Mouse (Mus musculus): ENCODE measurements around the gene Cxcl17. TPM values are rescaled to one million over a fixed set of nuclear protein-coding genes. Genes with fewer than 3 reads are reported as not detected.
A peak's percentile ranks its signal among the peaks of the same experiment; 100 is the strongest.
"Not testable (repeated sequence)": the region's sequence is repeated elsewhere in the genome, so short reads cannot be mapped to it uniquely, and the experiment has no call there.

The Cxcl17 gene
- total RNA-seq, 2 experiments from 2014 or later: not detected

- no peak overlapping the region for H3K27ac ChIP-seq
- TF ChIP-seq CTCF (conservative IDR thresholded peaks at IDR 0.05): peak; percentile 80
- peak in 1 of 2 experiments; percentile 39 for DNase-seq (ENCODE audit: low spot score in 2 of 2)
- H3K4me3 ChIP-seq: no peak overlapping the region
Measured at GRCm38 (mm10) chr7:25417597-25417996, 4.9 kb upstream of the Cxcl17 start.

GRCm38 (mm10) chr7:25411861-25412260 lies 825 bp downstream of the Cxcl17 start:
- H3K4me3 ChIP-seq: no peak overlapping the region
- DNase-seq (ENCODE audit: low spot score in 2 of 2): no peak
- no peak for TF ChIP-seq CTCF (conservative IDR thresholded peaks at IDR 0.05)
- no peak overlapping the region for H3K27ac ChIP-seq

GRCm38 (mm10) chr7:25410969-25411615 lies 1.6 kb downstream of the Cxcl17 start:
- no peak for TF ChIP-seq CTCF (conservative IDR thresholded peaks at IDR 0.05)
- no peak overlapping the region for H3K27ac ChIP-seq
- DNase-seq (ENCODE audit: low spot score in 2 of 2): no peak

GRCm38 (mm10) chr7:25409114-25409760 lies 3.4 kb downstream of the Cxcl17 start:
- Histone ChIP-seq H3K4me3 (no peak overlapping the region), H3K27ac (no peak overlapping the region)
- DNase-seq (ENCODE audit: low spot score in 2 of 2): no peak
- TF ChIP-seq CTCF (conservative IDR thresholded peaks at IDR 0.05): peak; percentile 73

More at GRCm38 (mm10) chr7:25410969-25411615, 1.6 kb downstream of the Cxcl17 start:
- H3K4me3 ChIP-seq: no peak overlapping the region

GRCm38 (mm10) chr7:25406468-25406867 lies 6.2 kb downstream of the Cxcl17 start:
- DNase-seq (ENCODE audit: low spot score in 2 of 2): no peak
- Histone ChIP-seq H3K4me3 (no peak overlapping the region), H3K27ac (no peak overlapping the region)
- TF ChIP-seq CTCF (conservative IDR thresholded peaks at IDR 0.05): no peak

GRCm38 (mm10) chr7:25402671-25403101 lies 10.0 kb downstream of the Cxcl17 start:
- H3K27ac ChIP-seq: no peak overlapping the region
- DNase-seq (ENCODE audit: low spot score in 2 of 2): no peak
- TF ChIP-seq CTCF (conservative IDR thresholded peaks at IDR 0.05): peak; percentile 69

GRCm38 (mm10) chr7:25401986-25402385 lies 10.7 kb downstream of the Cxcl17 start:
- no peak for TF ChIP-seq CTCF (conservative IDR thresholded peaks at IDR 0.05)
- Histone ChIP-seq H3K27ac (no peak overlapping the region), H3K4me3 (no peak overlapping the region)
- DNase-seq (ENCODE audit: low spot score in 2 of 2): no peak

More at GRCm38 (mm10) chr7:25402671-25403101, 10.0 kb downstream of the Cxcl17 start:
- H3K4me3 ChIP-seq: no peak overlapping the region

- Histone ChIP-seq H3K4me3 (no peak overlapping the region), H3K27ac (no peak overlapping the region)
- no peak for TF ChIP-seq CTCF (conservative IDR thresholded peaks at IDR 0.05)
- DNase-seq (ENCODE audit: low spot score in 2 of 2): no peak
Measured at GRCm38 (mm10) chr7:25401551-25401950, 11.1 kb downstream of the Cxcl17 start.

- TF ChIP-seq CTCF (conservative IDR thresholded peaks at IDR 0.05): 0 out of 2 replicates have a peak, but pooled peaks have one; percentile 9
- H3K4me3 ChIP-seq; DNase-seq (ENCODE audit: low spot score in 2 of 2); H3K27ac ChIP-seq: not testable (repeated sequence)
Measured at GRCm38 (mm10) chr7:25399028-25399427, 13.7 kb downstream of the Cxcl17 start.

GRCm38 (mm10) chr7:25398610-25399009 lies 14.1 kb downstream of the Cxcl17 start, which contains the start of gene Lipe:
Gene Lipe (minus strand): TSS chr7:25398710.
- no peak for DNase-seq (ENCODE audit: low spot score in 2 of 2)
- Histone ChIP-seq H3K4me3 (no peak within 1 kb of the TSS), H3K27ac (no peak within 1 kb of the TSS)
- TF ChIP-seq CTCF (conservative IDR thresholded peaks at IDR 0.05): no peak

- DNase-seq (ENCODE audit: low spot score in 2 of 2): no peak
- H3K4me3 ChIP-seq: peak overlapping the region; percentile 78; the same call in 1 of the 2 replicates
- TF ChIP-seq CTCF (conservative IDR thresholded peaks at IDR 0.05): no peak
- H3K27ac ChIP-seq: peak overlapping the region; percentile 78
Measured at GRCm38 (mm10) chr7:25396621-25397020, 16.1 kb downstream of the Cxcl17 start.

GRCm38 (mm10) chr7:25395558-25396521 lies 16.8 kb downstream of the Cxcl17 start:
- DNase-seq (ENCODE audit: low spot score in 2 of 2): peak; percentile 95 to 96
- no peak for TF ChIP-seq CTCF (conservative IDR thresholded peaks at IDR 0.05)
- Histone ChIP-seq H3K27ac (peak overlapping the region; percentile 78), H3K4me3 (peak overlapping the region; percentile 78)

- DNase-seq (ENCODE audit: low spot score in 2 of 2): no peak
- TF ChIP-seq CTCF (conservative IDR thresholded peaks at IDR 0.05): no peak
- H3K4me3 ChIP-seq: peak overlapping the region; percentile 78
- H3K27ac ChIP-seq: peak overlapping the region; percentile 78
Measured at GRCm38 (mm10) chr7:25395186-25395557, 17.5 kb downstream of the Cxcl17 start.
